Mouse (Mus musculus) liver, embryonic 14.5 days (tissue): Measurements from ENCODE around the gene Fignl1. TPM values are rescaled to one million over a fixed set of nuclear protein-coding genes. Genes with fewer than 3 reads are reported as not detected.

Experiments
- ATAC-seq: fragments of 200-750 bp; cut with Nextera tagmentation; 2 replicates; pipeline ENCODE4 v1.8.0; 2017; ENCODE audit warnings: moderate number of reproducible peaks, mild to moderate bottlenecking, moderate library complexity; ENCODE audit not compliant: insufficient read depth
- DNase-seq, 3 experiments: peaks; one replicate each; pipeline ENCODE4 v3.0.0-alpha.2; 2012 to 2013; ENCODE audit warnings: low read depth in 3 of 3, low spot score in 3 of 3
- H3K27ac ChIP-seq: fragments of 300-500 bp; sonication (generic); 2 replicates; pipeline ENCODE4 v1.5.1; 2014; ENCODE audit warnings: moderate library complexity, mild to moderate bottlenecking, control low read depth, inconsistent platforms
- H3K27me3 ChIP-seq: fragments of 300-500 bp; sonication (generic); 2 replicates; pipeline ENCODE4 v1.6.1; 2014; ENCODE audit warnings: mild to moderate bottlenecking, low read length, moderate library complexity; ENCODE audit not compliant: control insufficient read depth, insufficient read depth
- H3K36me3 ChIP-seq: fragments of 300-500 bp; sonication (generic); replicated peaks from 2 replicates; pipeline ENCODE4 v1.6.1; 2014; ENCODE audit warnings: low read depth; ENCODE audit not compliant: control insufficient read depth, insufficient read depth
- H3K4me1 ChIP-seq, 2 experiments: fragments of 200-500 bp in 1 of 2; fragments of 300-500 bp in 1 of 2; sonication (generic) in 1 of 2; replicated peaks; 2 replicates each; pipeline ENCODE4 v1.6.1; 2012 to 2014; ENCODE audit warnings: antibody characterized with exemption in 1 of 2, inconsistent platforms in 1 of 2, low read length in 1 of 2; ENCODE audit not compliant: control insufficient read depth in 2 of 2, insufficient read depth in 2 of 2
- H3K4me2 ChIP-seq: fragments of 300-500 bp; sonication (generic); 2 replicates; pipeline ENCODE4 v1.6.1; 2014; ENCODE audit warnings: low read depth, mild to moderate bottlenecking, control low read depth, moderate library complexity
- H3K4me3 ChIP-seq, 2 experiments: fragments of 200-500 bp in 1 of 2; fragments of 300-500 bp in 1 of 2; sonication (generic) in 1 of 2; 2 replicates each; pipeline ENCODE4 v1.5.1; 2012 to 2014; ENCODE audit warnings: low read depth in 2 of 2, low read length in 2 of 2, mild to moderate bottlenecking in 2 of 2, control low read depth in 1 of 2, inconsistent platforms in 1 of 2, moderate library complexity in 1 of 2; ENCODE audit not compliant: insufficient read depth in 1 of 2
- H3K9ac ChIP-seq: fragments of 300-500 bp; sonication (generic); replicated peaks from 2 replicates; pipeline ENCODE4 v1.6.1; 2014; ENCODE audit warnings: mild to moderate bottlenecking, control low read depth, moderate library complexity
- H3K9me3 ChIP-seq: fragments of 300-500 bp; sonication (generic); 2 replicates; pipeline ENCODE4 v1.6.1; 2016; ENCODE audit warnings: low read length, mixed read lengths; ENCODE audit not compliant: control insufficient read depth
- CTCF ChIP-seq: IDR thresholded peaks from 2 replicates; pipeline ENCODE4 v1.5.1; 2016; ENCODE audit warnings: antibody characterized with exemption, low read depth, control low read depth
- EP300 ChIP-seq: IDR thresholded peaks from 2 replicates; pipeline ENCODE4 v1.6.1; 2016; ENCODE audit warnings: antibody characterized with exemption, low read depth
- WGBS: fragments of 180-500 bp; shearing (Covaris S2); extraction: QIAGEN DNeasy Blood & Tissue Kit; methylation state at CpG from one replicate; pipeline ENCODE4 v1.1.7; 2014; ENCODE audit not compliant: insufficient replicate concordance; 5-methylcytosine and 5-hydroxymethylcytosine counted together
- polyA plus RNA-seq, 2 experiments: library from polyadenylated mRNA; depleted of rRNA in 1 of 2; stranded (reverse) in 1 of 2; unstranded in 1 of 2; fragments of >200 nt; fragmentation: Nextera tagmentation in 1 of 2; extraction: Ambion mirVana in 1 of 2; gene quantifications; 2 replicates each; pipeline versions ENCODE4 v1.2.1 to v1.2.3; 2012 to 2014

Gene Fignl1
- polyA plus RNA-seq, 2 experiments = 32.2 to 102 TPM

DNA sequence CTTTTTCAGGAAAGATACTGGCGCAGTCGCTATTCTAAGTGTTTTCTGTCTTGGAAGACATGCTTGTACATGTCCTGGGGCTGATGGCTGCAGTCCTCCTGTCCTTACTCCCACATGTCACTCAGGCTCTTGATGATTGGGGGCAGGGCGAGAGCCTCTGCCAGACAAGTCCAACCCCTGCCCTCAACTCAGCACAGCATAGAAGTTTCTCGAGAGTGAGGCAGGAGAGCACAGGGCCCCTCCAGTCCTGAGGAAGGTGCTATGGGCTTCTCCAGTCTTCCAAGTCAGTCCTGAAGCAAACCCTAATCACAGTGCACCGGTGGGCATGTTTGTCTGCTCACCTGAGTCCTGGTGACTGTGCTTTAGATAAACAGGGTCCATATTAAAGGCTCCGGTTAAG lies 20.0 kb upstream of the Fignl1 start:
- ATAC-seq (no peak), DNase-seq (no peak)
- Histone ChIP-seq H3K27ac (no peak overlapping the region), H3K9me3 (no peaks in the 10 kb centered on the region), H3K4me3 (no peak overlapping the region), H3K4me2 (no peak overlapping the region), H3K9ac (no peak overlapping the region), H3K27me3 (peaks cover 17% of the 10 kb centered on the region), H3K4me1 (peaks cover 25 to 46% of the 10 kb centered on the region in 2 experiments), H3K36me3 (no peaks in the 10 kb centered on the region)
- TF ChIP-seq CTCF (no peak), EP300 (no peak)
- WGBS = 24% methylated on average over 6 of the region's 6 CpGs

DNA sequence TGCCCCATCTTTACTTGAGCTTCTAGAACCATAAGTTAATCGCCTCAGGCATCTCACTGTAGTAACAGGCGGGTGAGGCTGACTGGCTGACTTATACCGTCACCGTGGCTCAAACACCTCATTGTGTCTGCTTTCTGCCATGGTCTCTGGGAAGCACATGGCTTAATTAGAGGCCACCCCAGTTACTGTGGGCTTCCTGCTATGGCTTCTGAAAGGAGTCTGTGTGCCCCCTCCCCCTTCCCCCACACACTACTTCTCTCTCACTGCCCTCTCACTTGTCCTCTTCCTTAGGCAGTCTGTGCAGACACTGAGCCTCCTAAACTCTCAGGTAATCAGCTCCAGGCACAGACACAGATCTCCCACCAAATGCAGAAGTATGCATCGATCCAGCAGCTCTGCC lies 19.5 kb upstream of the Fignl1 start:
- Histone ChIP-seq H3K4me1 (peaks cover 28 to 49% of the 10 kb centered on the region in 2 experiments), H3K36me3 (no peaks in the 10 kb centered on the region), H3K4me3 (no peak overlapping the region), H3K9me3 (no peaks in the 10 kb centered on the region), H3K27me3 (peaks cover 17% of the 10 kb centered on the region), H3K27ac (no peak overlapping the region), H3K4me2 (no peak overlapping the region), H3K9ac (no peak overlapping the region)
- DNase-seq (no peak), ATAC-seq (no peak)
- WGBS = 33% methylated on average over 5 of the region's 5 CpGs
- TF ChIP-seq EP300 = no peak
- TF ChIP-seq CTCF = no peak

DNA sequence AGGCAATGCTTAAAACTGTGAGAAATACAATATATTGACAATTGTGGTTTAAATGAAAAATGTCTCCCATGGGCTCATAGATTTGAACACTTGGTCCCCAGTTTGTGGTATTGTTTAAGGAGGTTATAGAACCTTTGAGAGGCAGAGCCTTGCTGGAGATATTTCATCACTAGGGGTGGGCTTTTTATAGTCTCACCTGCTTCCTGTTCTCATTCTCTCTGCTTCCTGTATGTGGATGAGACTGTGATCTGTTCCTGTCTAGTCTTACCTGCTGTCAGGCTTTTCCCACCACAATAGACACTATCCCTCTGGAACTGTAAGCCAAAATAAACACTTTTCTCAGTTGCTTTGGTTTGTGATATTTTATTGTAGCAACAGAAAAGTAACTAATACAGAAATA lies 17.7 kb upstream of the Fignl1 start:
- H3K4me1 ChIP-seq = peaks cover 32 to 52% of the 10 kb centered on the region in 2 experiments
- TF ChIP-seq CTCF = no peak
- TF ChIP-seq EP300 = no peak
- ATAC-seq (no peak), DNase-seq (no peak)
- H3K4me3 ChIP-seq = no peak overlapping the region
- H3K27me3 ChIP-seq = peaks cover 17% of the 10 kb centered on the region
- no peaks in the 10 kb centered on the region for H3K36me3 ChIP-seq
- no peak overlapping the region for H3K4me2 ChIP-seq
- no peaks in the 10 kb centered on the region for H3K9me3 ChIP-seq
- H3K9ac ChIP-seq = no peak overlapping the region
- H3K27ac ChIP-seq = no peak overlapping the region

DNA sequence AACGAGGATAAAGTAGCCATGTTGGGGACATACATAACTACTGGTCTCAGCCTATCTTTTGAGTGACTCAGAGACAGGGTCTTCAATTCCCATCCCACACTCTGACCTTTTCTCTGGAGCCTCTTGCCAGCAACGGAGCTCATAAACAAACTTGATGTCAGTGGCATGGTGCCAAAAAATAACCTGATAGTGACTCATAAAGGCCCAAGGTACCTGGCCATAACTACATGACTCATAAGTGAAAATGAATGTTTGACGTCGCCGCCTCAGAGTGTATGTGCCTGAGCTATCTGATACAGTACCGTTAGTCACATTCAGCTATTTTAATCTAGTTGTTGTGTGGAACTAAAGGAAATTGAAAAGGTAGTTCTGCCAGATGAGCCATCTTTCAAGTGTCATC lies 16.9 kb upstream of the Fignl1 start:
- Histone ChIP-seq H3K27ac (no peak overlapping the region), H3K27me3 (peaks cover 17% of the 10 kb centered on the region), H3K4me3 (no peak overlapping the region), H3K36me3 (no peaks in the 10 kb centered on the region), H3K4me2 (no peak overlapping the region), H3K9ac (no peak overlapping the region), H3K9me3 (no peaks in the 10 kb centered on the region), H3K4me1 (peaks cover 38 to 54% of the 10 kb centered on the region in 2 experiments)
- no peak for ATAC-seq
- TF ChIP-seq CTCF (no peak), EP300 (no peak)
- 63% methylated on average over 6 of the region's 6 CpGs for WGBS
- no peak for DNase-seq

DNA sequence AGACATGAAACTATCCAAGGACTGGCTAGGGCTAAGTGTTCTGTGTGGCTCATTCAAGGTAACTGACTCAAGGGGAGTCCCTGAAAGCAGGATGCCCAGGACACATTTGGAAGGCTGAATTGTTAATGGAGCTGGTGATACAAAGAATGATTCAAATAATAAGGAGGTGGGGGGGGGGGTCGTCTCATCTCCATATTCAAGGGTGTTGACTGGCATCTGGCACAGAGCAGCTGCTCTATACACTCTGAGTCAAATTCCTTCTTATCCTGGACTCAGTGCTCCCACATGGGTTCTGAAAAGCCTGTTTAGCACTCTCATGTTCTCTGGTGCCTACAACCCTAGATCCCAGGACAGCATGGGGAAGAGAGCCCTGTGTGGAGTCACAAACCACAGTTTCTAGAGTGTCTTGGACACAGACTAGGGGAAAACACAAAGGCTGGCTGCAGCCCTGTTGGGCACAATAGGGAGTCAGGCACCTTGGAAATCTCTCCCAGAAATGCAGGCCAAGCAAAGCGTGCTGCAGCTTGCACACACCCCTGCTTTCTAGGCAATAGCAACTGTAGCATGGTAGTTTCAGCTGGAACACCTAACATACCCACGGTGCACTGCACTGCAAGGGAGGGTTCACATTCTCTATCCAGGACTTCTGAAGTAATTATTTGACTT lies 16.3 kb upstream of the Fignl1 start:
- Histone ChIP-seq H3K4me2 (no peak overlapping the region), H3K9me3 (no peaks in the 10 kb centered on the region), H3K36me3 (no peaks in the 10 kb centered on the region), H3K4me3 (no peak overlapping the region), H3K4me1 (peaks cover 42 to 59% of the 10 kb centered on the region in 2 experiments), H3K27ac (no peak overlapping the region), H3K27me3 (peaks cover 17% of the 10 kb centered on the region), H3K9ac (no peak overlapping the region)
- DNase-seq (no peak), ATAC-seq (no peak)
- WGBS = 69% methylated on average over 3 of the region's 3 CpGs
- no peak for TF ChIP-seq CTCF
- TF ChIP-seq EP300 = no peak
